Mouse (Mus musculus): ENCODE data around the gene Vmn1r4.

GRCm38 (mm10) chr6:56901824-56902386 is 21.9 kb upstream of the Vmn1r4 start:
- TF ChIP-seq CTCF (IDR thresholded peaks at IDR 0.05; ENCODE audit: low read depth, low read length) = no peak
- no peak for TF ChIP-seq TAL1 (conservative IDR thresholded peaks at IDR 0.05; ENCODE audit: low read depth, low read length)
- no peak for TF ChIP-seq GATA2 (IDR thresholded peaks at IDR 0.05; ENCODE audit: borderline replicate concordance, low read depth, low read length)
- TF ChIP-seq GATA1 (IDR thresholded peaks at IDR 0.05; ENCODE audit: borderline replicate concordance, low read length) = no peak

Measured in G1E (cell line).